Mouse (Mus musculus) CH12.LX (cell line): Measurements from ENCODE around the gene Polr1c.

Experiments used
- CTCF ChIP-seq, 2 experiments: IDR thresholded peaks in 1 of 2; conservative IDR thresholded peaks in 1 of 2; 2 replicates each; pipeline ENCODE4 v1.5.1; 2011 to 2012; ENCODE audit warnings: low read depth in 2 of 2, low read length in 2 of 2, improper control_type of control experiment in 1 of 2, inconsistent platforms in 1 of 2, mild to moderate bottlenecking in 1 of 2, moderate library complexity in 1 of 2
- KAT2A ChIP-seq: IDR thresholded peaks from 2 replicates; pipeline ENCODE4 v1.6.1; 2012; ENCODE audit warnings: low read length, improper control_type of control experiment, inconsistent platforms; ENCODE audit not compliant: insufficient replicate concordance
- POLR2A ChIP-seq: IDR thresholded peaks from 2 replicates; pipeline ENCODE4 v1.6.1; 2011; ENCODE audit warnings: low read depth, mild to moderate bottlenecking, improper control_type of control experiment, low read length
- ZC3H11A ChIP-seq: IDR thresholded peaks from 2 replicates; pipeline ENCODE4 v1.6.1; 2012; ENCODE audit warnings: low read depth, mild to moderate bottlenecking, inconsistent platforms, low read length, improper control_type of control experiment
- ZKSCAN1 ChIP-seq: IDR thresholded peaks from 2 replicates; pipeline ENCODE4 v1.6.1; 2012; ENCODE audit warnings: low read depth, inconsistent platforms, low read length, improper control_type of control experiment, borderline replicate concordance

GRCm38 (mm10) chr17:46273803-46274236 lies 26.0 kb upstream of the Polr1c start:
- no peak for TF ChIP-seq CTCF (conservative IDR thresholded peaks at IDR 0.05 in 1 of 2, IDR thresholded peaks at IDR 0.05 in 1 of 2; ENCODE audit: low read depth in 2 of 2, low read length in 2 of 2)
- no peak for TF ChIP-seq KAT2A
- TF ChIP-seq POLR2A, result no peak
- no peak for TF ChIP-seq ZC3H11A
- no peak for TF ChIP-seq ZKSCAN1
